16 mouse cellular contexts compared by ENCODE assay signal in the genomic region with DNA sequence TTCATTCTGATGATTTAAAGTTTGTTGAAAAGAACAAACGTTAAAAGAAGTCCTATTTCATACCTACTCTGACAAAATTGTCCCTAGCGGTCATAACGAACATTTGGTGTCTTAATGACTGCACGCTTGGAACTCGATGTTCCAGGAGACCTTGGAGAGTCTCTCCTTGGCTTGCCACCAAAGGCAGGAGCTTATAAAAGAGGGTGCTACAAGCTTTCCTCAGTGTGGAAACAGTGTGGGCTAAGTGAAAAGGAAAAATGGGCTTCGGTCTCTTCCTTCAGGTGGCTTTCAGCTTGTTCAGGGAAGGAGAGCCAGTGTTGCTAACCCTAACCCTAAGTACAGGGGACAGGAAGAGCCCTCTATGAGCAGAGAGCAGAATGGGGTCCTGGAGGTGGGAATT.
A peak's percentile ranks its signal among the peaks of the same experiment; 100 is the strongest.
DNase-seq lines count a peak whose midpoint lies in the region; ATAC-seq lines count a peak whose summit lies in the region.
"Had no signal": no experiment of that assay in that cellular context is flagged by ENCODE, and none has a peak within 500 bp of the region (broad histone marks: within the 10 kb centered on the region; RNA-seq: fewer than 3 reads in every experiment).

No protein-coding gene starts in this region.

- H3K9me3 ChIP-seq in liver, embryonic 12.5 days (replicated peaks), result no peaks in the 10 kb centered on the region
- no peaks in the 10 kb centered on the region for H3K9me3 ChIP-seq in liver, embryonic 15.5 days (replicated peaks)
- H3K9me3 ChIP-seq: heart, embryonic 12.5 days; hindbrain, embryonic 12.5 days; lung, embryonic 15.5 days; midbrain, embryonic 13.5 days had no signal

- H3K9ac ChIP-seq in liver, embryonic 12.5 days, result peak overlapping the region; percentile 55
- H3K9ac ChIP-seq in liver, embryonic 15.5 days, result peak overlapping the region; percentile 33; the same call in 1 of the 2 replicates
- H3K9ac ChIP-seq: heart, embryonic 12.5 days; hindbrain, embryonic 12.5 days; lung, embryonic 15.5 days; midbrain, embryonic 13.5 days had no signal

- peaks cover 51% of the 10 kb centered on the region for H3K27me3 ChIP-seq in liver, embryonic 12.5 days (replicated peaks)
- peaks cover 41% of the 10 kb centered on the region for H3K27me3 ChIP-seq in liver, embryonic 15.5 days
- H3K27me3 ChIP-seq: heart, embryonic 12.5 days; hindbrain, embryonic 12.5 days; lung, embryonic 15.5 days; midbrain, embryonic 13.5 days had no signal

- 75% methylated on average over 6 of the region's 6 CpGs for WGBS in liver, embryonic 12.5 days (ENCODE audit: insufficient replicate concordance)
- WGBS in liver, embryonic 15.5 days (ENCODE audit: insufficient replicate concordance), result 74% methylated on average over 6 of the region's 6 CpGs

- no peak overlapping the region for H3K4me3 ChIP-seq in liver, embryonic 12.5 days
- H3K4me3 ChIP-seq in liver, embryonic 15.5 days (replicated peaks), result no peak overlapping the region
- H3K4me3 ChIP-seq: heart, embryonic 12.5 days; hindbrain, embryonic 12.5 days; lung, embryonic 15.5 days; midbrain, embryonic 13.5 days had no signal

- H3K36me3 ChIP-seq in liver, embryonic 12.5 days, result no peaks in the 10 kb centered on the region
- H3K36me3 ChIP-seq in liver, embryonic 15.5 days (replicated peaks), result no peaks in the 10 kb centered on the region
- H3K36me3 ChIP-seq: heart, embryonic 12.5 days; hindbrain, embryonic 12.5 days had no signal

- H3K4me1 ChIP-seq in liver, embryonic 12.5 days, result peaks cover 24% of the 10 kb centered on the region
- peaks cover 29% of the 10 kb centered on the region for H3K4me1 ChIP-seq in liver, embryonic 15.5 days (replicated peaks)
- H3K4me1 ChIP-seq: hindbrain, embryonic 12.5 days; lung, embryonic 15.5 days had no signal

- H3K4me2 ChIP-seq in liver, embryonic 12.5 days, result peak overlapping the region; percentile 57
- H3K4me2 ChIP-seq in liver, embryonic 15.5 days, result peak overlapping the region; percentile 59
- H3K4me2 ChIP-seq: heart, embryonic 12.5 days; hindbrain, embryonic 12.5 days; lung, embryonic 15.5 days; midbrain, embryonic 13.5 days had no signal

- peak overlapping the region; percentile 60 for H3K27ac ChIP-seq in liver, embryonic 12.5 days
- peak overlapping the region; percentile 81 for H3K27ac ChIP-seq in liver, embryonic 15.5 days (replicated peaks)
- H3K27ac ChIP-seq: hindbrain, embryonic 12.5 days; lung, embryonic 15.5 days; midbrain, embryonic 13.5 days had no signal

- DNase-seq in adrenal gland, postnatal 14 days, result peak; percentile 70
- DNase-seq in adrenal gland, adult 18-20 months (ENCODE audit: low spot score in 2 of 2), result no peak
- DNase-seq in kidney, adult 18-20 months, result peak; percentile 18
- no peak for DNase-seq in kidney, postnatal 10 days
- DNase-seq in liver, result no peak
- DNase-seq in right cerebral cortex, postnatal 14 days, result no peak
- DNase-seq: cerebellum, adult 8-10 months; retina, postnatal 1 day; thymus, postnatal 25 days had no signal

- ATAC-seq in liver, embryonic 12.5 days, result no peak
- no peak for ATAC-seq in liver, embryonic 15.5 days (ENCODE audit: insufficient read depth)
- ATAC-seq: forebrain, embryonic 16.5 days; midbrain, embryonic 13.5 days had no signal

Comparison
In these comparisons a context has a peak if more than half of its experiments do, and no peak if none do; other contexts are left out.
1. DNase-seq: peak in adrenal gland, postnatal 14 days (single experiment) and kidney, adult 18-20 months (single experiment); none in adrenal gland, adult 18-20 months (0 of 2), kidney, postnatal 10 days (single experiment), liver (single experiment) and right cerebral cortex, postnatal 14 days (single experiment).